Mouse (Mus musculus): Measurements from ENCODE around the gene Rprm. TPM values are rescaled to one million over a fixed set of nuclear protein-coding genes. Genes with fewer than 3 reads are reported as not detected.

Gene Rprm
- total and polyA plus RNA-seq, 3 experiments = 0.20 to 0.41 TPM; not detected in 1

DNA sequence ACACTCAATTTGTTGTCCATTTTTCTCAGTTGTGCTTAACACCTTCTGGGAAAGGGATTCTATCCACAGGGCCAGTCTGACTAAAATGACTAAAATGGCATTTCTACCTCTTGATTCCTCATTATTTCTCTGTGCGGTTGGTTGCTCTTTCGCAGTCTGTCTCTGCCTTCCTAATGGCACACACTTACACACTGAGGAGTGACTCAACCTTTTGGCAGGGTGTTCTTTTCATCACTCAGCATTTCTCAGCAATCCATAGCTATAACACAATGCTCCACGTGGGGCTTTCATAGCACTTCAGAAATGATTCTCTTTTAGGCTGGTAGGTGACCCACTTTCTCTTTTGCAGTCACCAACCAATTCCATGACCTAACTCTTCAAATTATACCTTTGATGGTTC, 7.3 kb upstream of the Rprm start:
- H3K27me3 ChIP-seq (ENCODE audit: control insufficient read depth, insufficient read depth, low read length) = no peaks in the 10 kb centered on the region
- 76% methylated on average over 3 of the region's 3 CpGs for whole genome bisulfite sequencing
- DNase-seq = no peak
- no peaks in the 10 kb centered on the region for H3K4me1 ChIP-seq (ENCODE audit: control insufficient read depth, insufficient read depth, low read length)
- no peaks in the 10 kb centered on the region for H3K79me2 ChIP-seq (replicated peaks; ENCODE audit: control insufficient read depth, insufficient read depth, low read length)
- no peaks in the 10 kb centered on the region for H3K36me3 ChIP-seq (ENCODE audit: control insufficient read depth, insufficient read depth, low read length)
- no peak overlapping the region for H3K9ac ChIP-seq (ENCODE audit: low read depth, low read length)
- H3K27ac ChIP-seq = no peak overlapping the region
- no peak for TF ChIP-seq CTCF (IDR thresholded peaks at IDR 0.05)
- no peak for TF ChIP-seq EP300 (IDR thresholded peaks at IDR 0.05; ENCODE audit: insufficient read depth, low read depth, low read length)
- intact Hi-C loops (cut with DNase I) = no loop called here
- no peak overlapping the region for H3K4me3 ChIP-seq

DNA sequence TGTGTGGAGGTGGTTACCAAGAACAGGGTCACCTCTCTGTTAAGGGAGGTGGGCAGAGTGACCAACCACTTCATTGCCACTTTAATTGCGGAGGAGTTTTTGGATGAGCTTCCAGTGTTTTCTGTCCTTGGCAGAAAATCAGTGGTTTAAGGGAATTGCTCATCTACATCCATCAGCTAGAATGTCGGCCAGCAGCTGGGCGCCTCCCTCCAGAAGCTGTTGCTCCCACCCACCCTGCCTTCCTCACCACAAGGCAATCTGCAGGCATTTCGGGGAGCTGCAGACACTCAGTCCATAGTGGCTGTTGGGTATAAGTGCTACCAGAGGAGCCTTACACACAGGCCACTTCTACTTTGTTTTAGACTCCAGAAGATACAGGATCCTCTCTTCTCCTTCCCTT, 902 bp upstream of the Rprm start:
- H3K27me3 ChIP-seq (ENCODE audit: control insufficient read depth, insufficient read depth, low read length) = peaks cover 6% of the 10 kb centered on the region
- DNase-seq = no peak
- H3K9ac ChIP-seq (ENCODE audit: low read depth, low read length) = no peak overlapping the region
- H3K27ac ChIP-seq = no peak overlapping the region
- TF ChIP-seq POLR2A (IDR thresholded peaks at IDR 0.05; ENCODE audit: insufficient read depth, low read depth, low read length) = no peak
- no peak for TF ChIP-seq EP300 (IDR thresholded peaks at IDR 0.05; ENCODE audit: insufficient read depth, low read depth, low read length)
- no peak for TF ChIP-seq CTCF (IDR thresholded peaks at IDR 0.05)
- no peaks in the 10 kb centered on the region for H3K36me3 ChIP-seq (ENCODE audit: control insufficient read depth, insufficient read depth, low read length)
- no peaks in the 10 kb centered on the region for H3K4me1 ChIP-seq (ENCODE audit: control insufficient read depth, insufficient read depth, low read length)
- intact Hi-C loops (cut with DNase I) = loop anchor here (10.0 kb wide), 1 partner anchor 491 kb away; no protein-coding TSS in a partner anchor
- H3K79me2 ChIP-seq (replicated peaks; ENCODE audit: control insufficient read depth, insufficient read depth, low read length) = no peaks in the 10 kb centered on the region
- 56% methylated on average over 4 of the region's 4 CpGs for WGBS
- no peak overlapping the region for H3K4me3 ChIP-seq

DNA sequence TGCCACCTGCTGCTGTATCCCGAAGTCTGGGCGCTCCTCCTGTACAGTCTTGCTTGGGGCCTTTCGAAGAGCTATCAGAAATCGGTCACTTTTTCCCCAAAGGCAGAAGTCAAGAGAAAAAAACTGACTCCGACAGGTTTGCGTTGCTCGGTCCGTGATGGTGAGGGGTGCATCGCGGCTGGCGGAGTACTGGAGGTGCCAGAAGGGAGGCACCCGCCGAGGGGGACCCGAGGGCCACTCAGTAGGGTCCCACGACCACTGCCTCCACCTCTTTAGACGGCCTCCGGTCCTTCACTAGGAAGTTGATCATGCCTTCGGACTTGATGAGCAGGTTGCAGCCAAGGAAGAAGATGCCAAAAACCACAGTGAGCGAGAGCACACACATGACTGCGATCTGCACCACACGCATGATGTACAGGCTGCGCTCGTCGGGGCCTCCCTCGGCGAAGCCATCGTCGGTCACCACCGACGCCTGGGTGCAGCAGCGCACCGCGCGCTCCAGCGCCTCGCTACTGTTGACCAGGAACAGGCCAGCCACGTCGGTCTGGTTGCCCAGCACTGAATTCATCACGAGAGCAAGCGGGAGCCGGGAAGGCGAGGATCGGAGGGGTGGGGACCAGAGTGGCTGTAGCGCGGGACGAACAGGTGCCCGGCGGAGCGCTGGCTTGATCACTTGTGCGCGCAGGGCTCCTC, 469 bp downstream of the Rprm start:
- Histone ChIP-seq H3K79me2 (replicated peaks; ENCODE audit: control insufficient read depth, insufficient read depth, low read length) (no peaks in the 10 kb centered on the region), H3K4me1 (ENCODE audit: control insufficient read depth, insufficient read depth, low read length) (no peaks in the 10 kb centered on the region), H3K36me3 (ENCODE audit: control insufficient read depth, insufficient read depth, low read length) (no peaks in the 10 kb centered on the region), H3K27me3 (ENCODE audit: control insufficient read depth, insufficient read depth, low read length) (peaks cover 6% of the 10 kb centered on the region), H3K9ac (ENCODE audit: low read depth, low read length) (no peak overlapping the region), H3K4me3 (peak overlapping the region; percentile 40), H3K27ac (no peak overlapping the region)
- no peak for TF ChIP-seq EP300 (IDR thresholded peaks at IDR 0.05; ENCODE audit: insufficient read depth, low read depth, low read length)
- TF ChIP-seq POLR2A (IDR thresholded peaks at IDR 0.05; ENCODE audit: insufficient read depth, low read depth, low read length) = no peak
- no peak for TF ChIP-seq CTCF (IDR thresholded peaks at IDR 0.05)
- intact Hi-C loops (cut with DNase I) = loop anchor here (10.0 kb wide), 1 partner anchor 490 kb away; no protein-coding TSS in a partner anchor
- DNase-seq = peak in 1 of 2 experiments; percentile 1
- WGBS = 3% methylated on average over 51 of the region's 51 CpGs

DNA sequence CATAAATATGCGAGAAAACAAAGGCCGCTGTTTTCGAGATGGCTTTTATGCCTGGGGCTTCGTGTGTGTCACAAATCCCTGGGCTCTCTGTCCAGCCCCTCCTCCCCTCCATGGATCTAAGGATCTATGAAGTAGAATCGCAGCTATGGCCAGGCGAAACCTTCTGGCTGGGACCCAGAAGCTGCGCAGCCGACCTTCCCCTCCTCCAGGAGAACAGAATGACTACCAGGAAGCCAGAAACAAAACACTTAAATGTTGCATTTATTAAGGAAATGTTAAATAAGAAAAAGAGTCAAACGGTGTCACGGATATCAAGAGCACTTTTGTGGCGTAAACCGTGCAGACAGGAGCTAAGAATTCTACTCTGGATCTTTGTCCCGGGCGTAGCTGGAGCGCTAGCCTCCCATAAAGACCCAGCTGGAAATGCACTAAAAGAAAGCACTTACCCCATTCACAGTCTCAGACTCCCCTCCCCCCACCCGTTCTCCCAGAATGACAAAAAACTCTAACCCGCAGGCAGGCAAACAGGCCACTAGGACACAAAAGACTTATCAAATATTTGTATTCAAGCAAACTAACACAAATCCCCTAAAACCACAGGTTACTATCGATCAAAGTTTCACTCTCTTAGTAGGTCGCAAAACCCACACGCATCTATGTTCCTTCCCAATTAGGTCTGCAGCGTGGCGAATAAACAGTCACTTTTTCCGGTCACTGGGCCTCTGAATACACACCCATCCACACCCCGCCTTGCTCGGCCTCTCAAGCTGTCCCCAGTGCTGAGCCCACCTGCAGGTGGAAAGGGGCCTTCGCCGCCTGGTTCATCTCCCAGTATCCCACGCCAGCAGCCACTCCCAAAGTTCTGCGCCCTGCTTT, 1.3 kb downstream of the Rprm start:
- no peaks in the 10 kb centered on the region for H3K79me2 ChIP-seq (replicated peaks; ENCODE audit: control insufficient read depth, insufficient read depth, low read length)
- H3K9ac ChIP-seq (ENCODE audit: low read depth, low read length) = no peak overlapping the region
- no peaks in the 10 kb centered on the region for H3K36me3 ChIP-seq (ENCODE audit: control insufficient read depth, insufficient read depth, low read length)
- TF ChIP-seq EP300 (IDR thresholded peaks at IDR 0.05; ENCODE audit: insufficient read depth, low read depth, low read length) (no peak), CTCF (IDR thresholded peaks at IDR 0.05) (no peak), POLR2A (IDR thresholded peaks at IDR 0.05; ENCODE audit: insufficient read depth, low read depth, low read length) (no peak)
- H3K4me3 ChIP-seq = no peak overlapping the region
- WGBS = 4% methylated on average over 29 of the region's 29 CpGs
- H3K27me3 ChIP-seq (ENCODE audit: control insufficient read depth, insufficient read depth, low read length) = peaks cover 6% of the 10 kb centered on the region
- intact Hi-C loops (cut with DNase I) = loop anchor here (10.0 kb wide), 1 partner anchor 489 kb away; no protein-coding TSS in a partner anchor
- H3K4me1 ChIP-seq (ENCODE audit: control insufficient read depth, insufficient read depth, low read length) = no peaks in the 10 kb centered on the region
- H3K27ac ChIP-seq = no peak overlapping the region
- no peak for DNase-seq

DNA sequence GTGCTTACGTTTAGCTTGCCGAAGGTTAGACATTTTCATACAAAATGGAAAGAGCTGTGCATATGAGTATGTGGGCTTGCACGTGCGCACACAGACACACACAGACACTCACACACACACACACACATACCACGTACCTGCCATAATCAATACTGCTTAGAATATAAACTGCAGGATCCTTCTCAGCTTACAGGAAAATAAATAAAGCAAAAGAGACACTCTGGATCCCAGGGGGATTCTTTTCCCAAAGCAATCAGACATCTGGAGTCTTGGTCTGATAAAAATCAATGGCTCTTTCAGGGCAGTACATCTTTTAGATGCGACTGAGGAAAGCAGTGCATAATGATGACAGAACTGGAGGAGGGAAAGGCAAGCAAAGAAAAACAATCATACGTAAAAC, 6.4 kb downstream of the Rprm start:
- H3K9ac ChIP-seq (ENCODE audit: low read depth, low read length) = no peak overlapping the region
- no peak overlapping the region for H3K4me3 ChIP-seq
- no peaks in the 10 kb centered on the region for H3K4me1 ChIP-seq (ENCODE audit: control insufficient read depth, insufficient read depth, low read length)
- no peaks in the 10 kb centered on the region for H3K79me2 ChIP-seq (replicated peaks; ENCODE audit: control insufficient read depth, insufficient read depth, low read length)
- no peak for DNase-seq
- 80% methylated on average over 7 of the region's 7 CpGs for WGBS
- H3K27me3 ChIP-seq (ENCODE audit: control insufficient read depth, insufficient read depth, low read length) = no peaks in the 10 kb centered on the region
- no peak overlapping the region for H3K27ac ChIP-seq
- H3K36me3 ChIP-seq (ENCODE audit: control insufficient read depth, insufficient read depth, low read length) = no peaks in the 10 kb centered on the region
- TF ChIP-seq POLR2A (IDR thresholded peaks at IDR 0.05; ENCODE audit: insufficient read depth, low read depth, low read length) = no peak
- intact Hi-C loops (cut with DNase I) = no loop called here

DNA sequence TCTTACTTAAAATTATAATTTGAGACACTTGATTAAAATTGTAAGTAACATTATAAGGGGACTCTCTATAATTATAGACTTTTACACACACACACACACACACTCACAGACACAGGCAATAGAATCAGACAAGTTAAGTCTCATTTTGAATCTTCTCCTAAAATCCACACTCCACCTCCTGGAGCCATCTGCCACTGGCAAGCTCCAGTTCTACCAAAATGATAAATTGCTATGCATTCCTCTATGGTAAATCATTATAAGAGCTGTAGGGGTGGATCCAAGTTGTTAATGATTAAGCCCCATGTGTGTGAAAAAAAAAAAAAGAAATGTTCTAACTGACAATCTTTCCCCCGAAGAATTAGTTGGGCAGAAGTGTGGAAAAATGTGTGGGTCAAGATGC, 13.8 kb downstream of the Rprm start:
- Histone ChIP-seq H3K4me3 (no peak overlapping the region), H3K27me3 (ENCODE audit: control insufficient read depth, insufficient read depth, low read length) (no peaks in the 10 kb centered on the region), H3K27ac (no peak overlapping the region), H3K4me1 (ENCODE audit: control insufficient read depth, insufficient read depth, low read length) (no peaks in the 10 kb centered on the region), H3K9ac (ENCODE audit: low read depth, low read length) (no peak overlapping the region), H3K79me2 (replicated peaks; ENCODE audit: control insufficient read depth, insufficient read depth, low read length) (no peaks in the 10 kb centered on the region), H3K36me3 (ENCODE audit: control insufficient read depth, insufficient read depth, low read length) (no peaks in the 10 kb centered on the region)
- TF ChIP-seq POLR2A (IDR thresholded peaks at IDR 0.05; ENCODE audit: insufficient read depth, low read depth, low read length) (no peak), CTCF (IDR thresholded peaks at IDR 0.05) (no peak), EP300 (IDR thresholded peaks at IDR 0.05; ENCODE audit: insufficient read depth, low read depth, low read length) (no peak)
- no peak for DNase-seq
- intact Hi-C loops (cut with DNase I) = no loop called here
- 57% methylated on average over 1 of the region's 1 CpGs for WGBS

Data from heart, adult 2 months (tissue).